Mouse (Mus musculus) spleen, postnatal 10 days (tissue): ENCODE data around the gene Ndufs4.

Experiments used
- DNase-seq, 2 experiments: peaks; one replicate each; pipeline ENCODE4 v3.0.0; 2021 to 2022; ENCODE audit warnings: low spot score in 2 of 2

The Ndufs4 gene

DNA sequence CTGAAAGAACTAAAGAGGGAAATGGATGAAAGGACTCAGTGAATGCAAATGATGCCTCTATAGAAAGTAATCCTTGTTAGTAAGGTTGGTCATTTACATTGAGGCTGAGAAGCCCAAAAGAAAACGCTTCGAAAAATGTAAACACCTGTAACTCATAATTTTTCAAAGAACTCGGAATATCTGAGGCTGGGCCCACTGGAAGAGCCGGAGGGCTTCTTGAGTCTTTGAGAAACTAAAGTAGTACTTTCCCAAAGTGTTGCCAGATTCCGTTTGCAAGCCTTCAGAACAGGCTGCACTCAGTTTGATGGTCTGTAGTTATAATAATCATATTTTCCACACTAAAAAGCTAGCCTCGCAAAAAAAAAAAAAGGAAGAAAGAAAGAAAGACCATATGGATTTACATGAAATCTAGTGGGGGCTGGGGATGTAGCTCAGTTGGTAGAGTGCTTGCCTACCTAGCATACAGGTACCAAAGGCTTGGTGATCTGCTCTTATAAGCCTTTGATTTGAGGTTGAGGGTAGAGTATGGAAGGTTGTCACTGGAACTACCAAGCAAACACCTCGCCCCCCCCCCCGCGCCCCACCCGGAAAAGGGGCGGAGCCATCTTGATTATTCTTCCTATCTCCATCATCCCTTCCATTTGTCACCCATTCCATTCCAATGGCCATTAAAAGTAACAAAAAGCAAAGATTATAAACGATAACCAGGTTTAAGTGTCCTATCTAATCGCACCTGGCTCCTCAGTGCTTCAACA is at the start of gene Ndufs4:
Gene Ndufs4, minus strand, starts transcription at position 48 of the 755 bp plus-strand sequence.
- DNase-seq, result no peak

DNA sequence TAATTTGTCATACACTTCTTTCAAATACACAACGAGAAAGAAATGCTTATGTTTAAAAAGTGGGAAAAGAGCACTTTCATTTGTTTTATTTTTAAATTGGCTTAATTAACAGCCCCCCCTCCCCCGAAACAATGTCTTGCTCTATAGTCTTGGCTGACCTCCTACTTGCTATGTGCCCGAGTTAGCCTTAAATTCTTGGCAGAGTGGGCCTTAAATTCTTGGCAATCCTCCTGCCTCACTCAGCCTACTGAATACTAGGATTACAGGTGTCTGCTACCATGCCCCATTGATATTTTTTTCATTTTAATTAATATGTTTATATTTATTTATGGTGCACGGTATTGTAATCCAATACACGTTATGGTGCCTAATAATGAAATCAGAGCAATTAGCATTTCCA is 44.4 kb upstream of the Ndufs4 start:
- DNase-seq, result no peak

DNA sequence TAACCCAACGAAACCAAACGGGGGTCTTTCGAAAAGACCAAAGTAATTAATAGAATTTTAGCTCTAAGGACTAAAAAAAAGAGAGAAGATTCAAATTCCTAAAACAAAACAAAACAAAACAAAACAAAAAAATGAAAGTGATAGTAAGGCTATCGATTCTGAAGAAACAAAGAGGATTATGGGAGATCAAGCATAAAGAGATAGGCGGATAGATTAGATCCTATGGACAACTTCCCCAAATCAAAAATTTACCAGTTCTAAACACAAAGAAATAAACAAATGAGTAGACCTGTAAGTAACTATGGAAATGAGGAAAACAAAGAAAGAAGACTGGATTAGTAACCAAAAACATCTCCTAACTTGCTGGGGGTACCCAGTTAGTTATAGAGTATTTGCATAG is 37.2 kb upstream of the Ndufs4 start:
- no peak for DNase-seq

DNA sequence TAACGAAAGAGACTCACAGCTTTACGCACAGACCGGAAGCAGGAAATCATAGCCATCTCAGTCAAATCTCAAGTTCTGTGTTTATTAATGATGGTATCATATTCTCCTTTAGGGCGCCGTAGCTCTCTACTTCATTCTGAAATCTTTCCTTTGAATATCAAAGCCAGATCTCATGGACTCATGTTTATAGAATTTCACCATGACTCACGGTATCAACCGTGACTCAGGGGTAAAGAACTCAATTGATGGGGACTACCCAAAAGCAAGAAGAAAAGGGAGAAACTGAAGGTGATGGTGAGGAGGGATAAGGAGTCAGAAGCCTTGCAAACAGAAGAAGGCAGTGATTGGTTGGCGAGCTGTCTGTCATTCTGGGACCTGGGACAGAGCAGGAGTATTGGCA is 32.2 kb upstream of the Ndufs4 start:
- no peak for DNase-seq

DNA sequence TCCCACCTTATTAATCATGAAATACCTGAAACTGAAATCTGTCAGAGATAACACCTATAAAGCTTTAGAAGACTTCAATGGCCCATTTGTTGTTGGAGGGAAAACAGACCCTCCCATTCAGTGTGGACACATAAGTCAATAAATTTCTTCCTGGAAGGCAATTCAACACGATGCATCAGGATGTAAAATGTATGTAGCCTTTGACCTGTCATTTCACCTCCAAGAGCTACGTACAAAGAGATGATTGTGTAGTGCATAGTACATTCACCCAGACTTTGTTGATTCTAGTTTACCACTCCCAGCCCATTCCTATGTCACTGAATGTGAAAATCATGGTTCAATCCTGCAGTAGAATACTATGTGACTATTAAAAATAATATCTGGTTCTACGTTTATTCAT is 31.3 kb upstream of the Ndufs4 start:
- no peak for DNase-seq

DNA sequence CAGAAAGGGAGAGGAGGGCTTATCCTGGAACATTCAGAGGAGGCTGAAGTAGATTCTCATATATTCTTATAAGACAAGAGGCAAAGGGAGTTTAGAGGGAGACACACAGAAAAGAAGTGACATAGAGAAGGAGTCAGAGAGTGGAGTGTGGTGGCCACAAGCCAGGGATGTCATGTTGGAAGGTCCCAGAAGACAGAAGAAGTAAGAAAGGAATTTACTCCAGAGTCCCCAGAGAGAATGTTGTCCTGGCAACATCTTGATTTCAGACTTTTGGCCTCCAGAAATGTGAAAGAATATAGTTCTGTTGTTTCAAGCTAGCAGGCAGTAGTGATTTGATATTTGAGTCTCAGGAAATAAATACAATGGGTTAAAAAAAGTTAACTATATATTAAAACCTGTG is 24.3 kb upstream of the Ndufs4 start:
- DNase-seq, result no peak

DNA sequence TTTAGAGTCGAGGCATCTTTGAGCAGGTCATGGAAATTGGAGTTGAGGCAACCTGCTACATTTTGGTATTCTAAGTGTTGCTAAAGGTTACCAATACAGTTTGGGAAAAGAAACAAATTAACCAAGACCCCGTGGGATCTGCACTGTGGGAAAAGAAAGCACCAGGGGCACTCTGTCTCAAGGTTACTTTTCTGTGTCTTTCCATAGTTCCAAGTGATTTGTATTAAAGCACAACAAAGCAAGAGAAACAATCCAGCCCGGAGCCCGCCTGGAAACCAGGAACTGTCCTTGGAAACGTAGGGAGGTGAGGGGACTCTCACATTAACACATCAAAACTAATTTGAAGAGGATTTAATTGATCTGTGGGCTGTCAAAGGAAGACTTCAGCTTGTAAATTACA is 18.8 kb upstream of the Ndufs4 start:
- no peak for DNase-seq

DNA sequence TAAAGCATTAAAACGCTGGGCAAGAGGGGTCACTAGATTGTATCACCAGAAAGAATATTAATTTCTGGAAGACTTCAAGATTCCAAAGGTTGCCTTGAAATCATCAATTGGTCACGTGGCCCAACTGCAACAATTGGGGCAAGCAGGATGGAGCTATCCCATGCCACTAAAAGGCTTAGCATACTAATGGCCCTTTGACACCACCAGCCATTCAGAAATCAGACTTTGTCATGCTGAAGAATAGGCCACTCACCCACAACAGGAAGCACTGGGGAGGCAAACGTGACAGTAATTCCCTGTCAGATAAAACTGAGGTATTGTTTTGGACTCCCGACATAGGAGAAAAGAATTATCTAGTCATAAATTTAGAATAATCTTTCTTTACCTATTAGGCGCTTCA is 18.4 kb upstream of the Ndufs4 start:
- DNase-seq, result no peak

DNA sequence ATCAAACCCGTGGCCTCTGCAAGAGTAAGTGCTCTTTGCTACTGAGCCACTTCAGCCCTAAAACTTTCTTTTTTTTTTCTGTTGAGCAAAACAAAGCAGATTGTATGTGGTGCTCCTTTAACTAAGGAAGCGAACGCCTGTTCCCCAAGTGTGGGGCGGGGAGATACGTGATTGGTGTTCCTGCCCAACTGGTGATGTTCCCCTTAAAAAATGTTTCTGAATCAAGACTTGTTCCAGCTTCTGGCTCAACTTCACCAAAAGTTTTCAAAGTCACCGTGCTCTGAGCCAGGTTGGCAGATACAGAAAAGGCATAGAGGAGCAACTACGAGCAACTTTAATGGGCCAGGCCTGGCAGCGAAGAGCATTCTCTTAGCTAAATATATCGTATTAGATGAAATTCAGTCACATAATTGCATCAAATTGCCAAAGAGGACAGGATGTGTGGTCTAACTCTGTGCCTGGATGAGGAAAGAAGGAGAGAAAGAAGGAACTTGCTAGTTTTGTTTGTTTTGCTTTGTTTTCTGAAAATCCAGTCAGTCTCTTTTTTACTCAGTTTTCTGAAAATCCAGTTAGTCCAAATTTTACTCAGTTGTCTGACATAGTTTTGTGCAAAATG is 17.1 kb upstream of the Ndufs4 start:
- no peak for DNase-seq

DNA sequence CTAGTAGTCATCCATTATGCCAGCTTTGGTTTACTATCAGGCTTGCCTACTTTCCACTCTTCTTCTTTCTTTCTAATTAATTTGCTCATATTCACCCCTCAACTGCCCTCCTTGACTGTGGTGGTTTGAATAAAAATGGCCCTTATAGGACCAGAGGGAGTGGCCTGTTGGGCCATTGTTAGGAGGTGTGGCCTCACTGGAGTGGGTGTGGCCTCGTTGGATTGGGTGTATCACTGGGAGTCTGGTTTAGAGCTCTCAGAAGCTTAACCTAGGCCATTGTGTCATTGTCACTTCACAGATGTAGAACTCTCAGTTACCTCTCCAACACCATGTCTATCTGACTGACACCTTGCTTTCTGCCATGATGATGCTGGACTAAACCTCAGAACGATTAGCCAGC is 10.8 kb upstream of the Ndufs4 start:
- no peak for DNase-seq

DNA sequence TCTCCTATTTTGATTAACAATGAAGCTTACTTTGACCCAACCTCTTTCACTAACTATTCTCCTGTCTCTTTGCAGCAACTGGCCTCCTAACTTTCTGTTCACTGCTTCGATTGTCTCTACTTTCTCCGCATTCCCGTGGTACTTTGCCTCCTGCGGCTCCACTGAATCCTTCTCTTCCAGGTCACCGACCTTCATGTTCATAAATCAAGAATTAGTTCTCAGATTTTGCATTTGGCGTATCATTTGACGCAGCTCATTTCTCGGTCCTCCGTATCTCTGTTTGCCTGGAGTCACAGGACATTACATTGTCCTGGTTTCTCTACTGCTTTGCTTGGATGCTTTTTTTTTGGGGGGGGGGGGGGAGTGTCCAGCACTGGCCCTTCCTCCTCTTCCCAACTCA is 9.2 kb upstream of the Ndufs4 start:
- DNase-seq, result no peak

DNA sequence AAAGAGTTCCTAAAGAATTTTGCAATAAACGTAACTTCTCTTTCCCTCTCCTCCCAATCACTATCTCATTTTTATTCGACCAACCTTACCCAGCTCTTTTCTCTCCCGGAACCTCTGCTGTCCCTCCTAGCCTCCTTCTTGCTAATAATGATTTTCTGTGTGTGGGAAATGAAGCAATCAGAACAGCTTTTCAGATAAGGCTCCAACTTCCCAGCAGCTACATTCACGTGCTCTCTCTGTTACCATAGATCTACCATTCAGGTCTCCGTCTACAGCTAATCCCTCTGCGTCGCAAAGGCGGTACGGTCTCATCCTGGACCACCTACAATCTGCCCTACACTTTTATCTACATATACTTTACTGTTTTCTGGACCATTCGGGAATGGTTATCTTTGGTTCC is 8.8 kb upstream of the Ndufs4 start:
- DNase-seq, result no peak

DNA sequence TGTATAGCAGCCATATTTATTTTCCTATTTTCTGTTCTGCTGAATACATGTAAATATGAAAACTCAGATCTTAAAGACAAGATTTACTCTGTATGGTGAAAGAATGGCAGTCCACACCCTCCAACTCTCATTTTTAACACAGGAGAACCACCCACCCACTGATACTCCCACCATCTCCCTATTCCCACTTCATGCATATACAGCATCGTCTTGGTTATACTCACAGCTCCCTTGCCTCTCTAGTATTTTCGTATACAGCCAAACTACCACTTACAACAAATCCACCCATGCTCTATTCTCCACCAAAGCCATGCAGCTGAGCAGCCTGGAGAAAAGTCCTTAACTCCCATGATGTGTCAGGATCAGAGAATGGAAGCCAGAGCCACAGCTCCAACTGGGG is 6.7 kb upstream of the Ndufs4 start:
- no peak for DNase-seq

DNA sequence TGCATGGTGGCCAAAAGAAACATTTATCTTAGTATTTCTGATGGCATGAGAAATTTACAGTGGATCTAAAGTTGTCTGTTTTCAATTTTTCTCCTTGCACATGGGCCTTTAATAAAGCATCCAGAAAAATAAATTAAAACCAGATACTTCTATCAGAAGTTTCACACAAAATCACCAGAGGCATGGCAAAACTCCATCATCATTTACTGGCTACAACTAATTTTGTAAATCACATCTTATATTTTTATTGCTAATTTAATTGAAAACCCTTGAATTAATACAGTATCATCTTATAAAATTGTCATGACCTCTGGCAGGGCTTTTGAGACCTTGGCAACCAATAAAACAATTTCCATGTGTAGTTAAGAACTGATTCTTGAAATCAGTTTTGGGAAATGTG is 4.4 kb upstream of the Ndufs4 start:
- no peak for DNase-seq

DNA sequence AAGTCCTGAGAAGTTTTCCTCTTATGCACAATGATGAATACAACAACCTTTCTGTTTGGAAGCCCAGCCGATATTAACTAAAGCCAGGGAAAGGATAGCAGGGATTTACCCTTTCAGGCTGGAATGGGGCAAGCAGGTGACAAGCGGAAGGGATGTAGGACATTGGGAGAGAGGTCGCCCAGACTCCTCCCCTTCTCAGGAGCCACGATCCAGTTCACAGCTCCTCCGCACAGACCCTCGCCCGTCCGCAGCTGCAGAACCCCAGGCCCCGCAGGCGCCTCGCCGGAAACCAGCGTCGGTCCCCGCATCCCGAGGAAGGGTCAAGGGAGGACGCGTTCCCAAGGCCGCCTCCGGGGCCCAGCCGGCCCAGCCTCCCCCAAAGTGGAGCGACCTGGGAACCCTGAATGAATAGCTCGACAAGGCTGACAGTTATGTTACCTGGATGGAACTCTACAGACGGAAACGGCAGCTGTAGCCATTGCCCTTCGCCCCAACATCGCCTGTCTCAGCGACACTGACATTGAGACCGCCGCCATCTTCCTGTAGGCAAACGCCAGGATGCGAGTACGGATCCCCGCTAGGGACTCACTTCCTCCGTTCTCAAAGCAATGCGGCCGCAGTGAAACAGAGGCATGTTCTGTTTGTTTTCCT is 412 bp downstream of the Ndufs4 start:
- DNase-seq, result peak; percentile 88 to 95

DNA sequence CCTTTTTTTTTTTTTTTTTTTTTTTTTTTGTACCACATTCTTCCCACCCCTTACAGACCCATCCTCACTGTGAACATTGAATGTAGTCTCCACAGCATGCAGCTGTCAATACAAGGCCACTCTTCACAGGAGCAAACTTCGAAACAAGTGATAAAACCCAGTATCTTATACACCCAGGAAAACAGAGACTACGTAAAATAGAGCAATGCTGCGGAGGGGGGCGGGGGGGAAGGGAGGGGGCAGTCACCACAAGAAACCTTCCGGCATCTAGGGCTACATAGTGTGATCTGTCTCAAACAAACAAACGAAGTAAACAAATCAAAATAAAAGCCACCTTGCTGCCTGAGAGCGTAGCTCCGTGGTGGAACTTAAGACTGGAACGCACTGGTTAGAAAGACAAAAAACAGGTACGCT is 977 bp downstream of the Ndufs4 start:
- peak in 1 of 2 experiments; percentile 7 for DNase-seq

DNA sequence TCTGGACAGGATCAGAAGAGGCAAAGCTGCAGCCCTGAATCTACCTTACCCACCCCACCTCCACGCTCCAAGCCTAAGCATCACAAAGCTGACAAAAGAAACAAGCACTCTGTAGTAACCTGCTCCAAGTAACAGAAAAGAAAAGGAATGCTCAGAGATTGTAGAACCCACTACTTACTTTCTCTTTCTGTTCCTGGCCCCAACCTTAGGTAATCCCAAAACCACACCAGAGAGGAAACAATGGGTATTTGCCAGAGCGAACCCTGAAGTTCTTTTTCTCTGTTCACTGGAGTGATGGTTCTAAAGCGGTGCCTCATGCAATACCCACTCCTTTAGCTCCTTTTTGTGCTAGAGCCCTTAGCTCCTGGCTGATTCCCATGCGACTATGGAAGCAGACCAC is 11.5 kb downstream of the Ndufs4 start:
- no peak for DNase-seq

DNA sequence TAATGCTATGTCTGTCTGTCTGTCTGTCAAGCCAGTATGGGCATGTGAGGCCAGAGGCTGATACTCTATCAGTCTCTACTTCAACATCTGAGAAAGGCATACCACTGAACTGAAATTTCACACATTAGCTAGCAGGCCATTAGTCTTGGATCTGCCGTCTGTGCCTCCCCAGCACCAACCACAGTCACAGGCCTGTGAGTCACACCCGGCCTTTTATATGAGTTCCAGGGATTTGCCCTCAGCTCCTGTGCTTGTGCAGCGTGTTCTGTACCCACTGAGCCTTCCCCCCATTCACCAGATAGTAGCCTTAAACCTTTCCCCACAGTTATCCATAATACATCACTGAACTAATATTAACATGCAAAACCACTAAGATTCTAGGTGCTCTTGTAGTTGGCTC is 26.0 kb downstream of the Ndufs4 start:
- no peak for DNase-seq

DNA sequence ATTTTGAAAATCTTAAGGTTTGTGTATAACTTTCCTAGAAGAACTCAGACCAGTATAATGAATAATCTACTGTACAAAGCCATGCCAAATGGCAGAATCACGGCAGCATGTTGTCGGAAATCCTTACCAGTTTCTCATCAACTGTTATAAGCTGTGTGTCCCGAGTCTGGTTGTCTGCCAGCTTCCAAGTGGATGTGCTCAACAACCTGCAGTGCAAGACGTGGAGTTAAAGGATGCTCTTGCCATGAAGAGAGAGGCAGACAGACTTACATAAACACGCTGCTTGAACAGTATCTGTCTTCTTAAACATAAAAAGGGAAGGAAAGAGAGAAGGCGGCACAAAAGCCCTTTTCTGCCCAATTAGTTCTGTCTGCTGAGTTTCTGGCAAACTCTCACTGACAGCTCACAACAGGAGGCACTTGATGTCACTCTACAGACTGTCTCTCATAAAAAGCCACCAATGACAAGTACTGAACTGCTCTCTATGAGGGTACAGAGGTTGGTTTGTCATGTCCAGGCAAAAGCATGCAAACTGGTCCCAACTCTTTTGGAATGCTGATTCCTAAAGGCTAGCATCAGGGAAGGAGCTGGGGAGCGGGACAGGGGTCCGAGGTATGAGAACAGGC is 36.6 kb downstream of the Ndufs4 start:
- no peak for DNase-seq

DNA sequence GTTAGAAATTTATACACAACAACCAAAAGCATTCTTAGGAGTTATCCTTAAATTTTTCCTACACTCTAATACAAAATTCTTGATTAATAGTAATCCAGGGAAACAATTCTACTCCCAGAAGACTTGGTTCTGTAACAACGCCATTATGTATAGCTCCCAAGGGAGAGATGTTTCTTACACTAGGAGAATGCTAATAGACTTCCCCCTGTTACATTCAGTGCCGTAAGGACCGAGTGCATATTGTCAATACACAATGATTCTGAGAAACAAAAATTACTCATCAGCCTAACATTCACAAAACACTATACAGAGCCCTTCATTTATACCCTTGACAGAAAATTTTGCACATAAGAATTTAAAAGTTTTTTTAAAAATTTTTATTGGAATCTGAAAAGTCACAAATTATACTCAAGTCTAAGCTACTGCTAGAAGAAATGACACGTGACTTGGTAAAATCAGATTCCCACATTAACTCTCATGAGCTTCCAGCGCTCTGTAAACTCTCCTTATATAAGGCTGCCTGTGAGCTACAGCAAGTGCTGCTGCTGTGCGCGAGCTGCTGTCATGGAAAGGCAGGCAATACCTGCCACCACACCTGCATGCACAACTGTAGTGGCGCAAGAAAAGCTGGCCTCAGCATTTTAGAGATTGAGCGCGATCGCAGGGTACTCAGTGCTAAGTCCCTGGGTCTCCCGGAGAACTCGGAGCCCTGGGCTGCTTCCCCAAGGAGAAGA is 42.9 kb downstream of the Ndufs4 start:
- DNase-seq, result no peak

DNA sequence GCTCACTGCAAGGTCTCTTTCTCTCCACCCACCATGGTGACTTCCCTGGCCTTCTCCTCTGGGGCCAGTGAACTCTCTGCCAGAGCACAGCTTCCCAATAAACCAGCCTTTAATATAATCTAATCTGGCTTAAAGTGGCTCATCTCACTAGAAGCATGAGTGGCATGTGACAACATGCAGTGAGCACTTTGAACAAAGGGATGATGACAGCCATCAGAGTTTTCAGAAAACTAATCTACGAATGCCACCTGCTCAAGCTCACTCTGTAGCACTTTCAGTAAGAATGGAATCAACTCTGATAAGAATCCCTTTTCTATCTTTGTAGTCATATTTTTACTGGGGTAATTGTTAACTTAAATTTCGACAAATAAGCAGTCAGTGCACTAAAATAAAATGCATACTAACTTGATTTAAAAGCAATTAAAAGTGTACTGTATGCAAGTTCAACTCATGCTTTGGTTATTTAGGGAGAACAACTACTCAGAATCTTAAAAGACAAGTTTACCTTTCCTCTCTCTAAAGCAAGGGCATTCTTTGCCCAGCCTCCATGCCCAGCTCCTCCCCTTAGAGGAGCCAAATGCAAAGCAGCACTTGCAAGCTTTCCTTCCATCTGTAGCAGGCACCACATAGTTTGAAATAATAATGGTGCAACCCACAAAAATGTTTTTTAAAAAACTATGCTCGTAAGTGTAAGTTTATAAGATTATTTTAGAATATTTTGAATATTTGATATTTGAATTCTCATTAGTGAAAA is 43.7 kb downstream of the Ndufs4 start:
- DNase-seq, result no peak
